Mouse (Mus musculus): ENCODE results near the gene Arid3a. TPM values are rescaled to one million over a fixed set of nuclear protein-coding genes. Genes with fewer than 3 reads are reported as not detected.

Arid3a gene
- total and polyA plus RNA-seq, 2 experiments from 2014 or later, result 3.3 to 9.5 TPM

DNA sequence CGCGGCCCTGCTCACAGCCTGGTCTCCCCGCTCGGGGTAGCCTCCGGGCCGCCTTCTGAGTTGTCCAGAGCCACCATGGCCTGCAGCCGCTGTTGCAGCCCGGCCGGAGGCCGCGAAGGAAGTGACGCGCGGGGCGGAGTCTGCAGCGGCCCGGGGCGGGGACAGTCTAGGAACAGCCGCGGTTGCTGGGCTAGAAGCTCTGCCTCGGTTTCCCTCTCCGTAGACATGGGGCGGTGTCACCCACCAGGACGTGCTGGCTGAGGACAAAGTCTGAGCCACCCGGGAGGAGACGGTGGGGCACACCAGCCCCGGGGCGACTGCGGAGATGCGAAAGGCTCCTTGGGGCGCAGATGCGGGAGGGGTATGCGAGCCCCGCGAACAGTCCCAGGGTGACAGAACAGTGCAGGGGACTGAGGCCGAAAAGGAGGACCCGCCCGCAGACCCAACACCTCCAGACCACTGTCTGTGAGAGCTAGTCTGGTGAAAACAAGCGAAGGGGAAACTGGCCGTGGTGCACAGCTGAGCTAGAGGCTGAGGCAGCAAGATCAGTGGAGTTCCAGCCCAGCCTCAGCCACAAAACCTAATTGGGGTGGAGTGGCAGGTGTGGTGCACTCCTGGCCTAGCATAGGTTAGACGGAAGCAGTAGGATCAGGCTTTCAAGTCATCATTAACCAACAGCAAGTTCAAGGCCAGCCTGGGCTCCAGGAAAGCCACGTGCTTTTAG lies 9.9 kb upstream of the Arid3a start, which contains the start of gene Kiss1r:
TSS of gene Kiss1r (plus strand) at position 164 of the 724 bp plus-strand sequence.
- DNase-seq (ENCODE audit: low spot score), result peak; percentile 80
- Histone ChIP-seq H3K36me3 (ENCODE audit: insufficient read depth, low read length) (peaks cover 6% of the 10 kb centered on the region; the same call in 1 of the 2 replicates), H3K4me2 (ENCODE audit: low read depth, low read length, poor library complexity, severe bottlenecking) (peak within 1 kb of the TSS; percentile 95), H3K4me1 (ENCODE audit: insufficient read depth, low read length) (peaks cover 18% of the 10 kb centered on the region), H3K4me3 (ENCODE audit: low read depth, low read length) (peak within 1 kb of the TSS; percentile 59), H3K9ac (replicated peaks; ENCODE audit: low read length, poor library complexity, severe bottlenecking) (peak within 1 kb of the TSS; percentile 86), H3K27ac (ENCODE audit: low read depth, low read length) (peak within 1 kb of the TSS; percentile 70), H3K27me3 (ENCODE audit: insufficient read depth, low read length) (peaks cover 33% of the 10 kb centered on the region), H3K9me3 (ENCODE audit: low read length) (no peaks in the 10 kb centered on the region)
- 2% methylated on average over 42 of the region's 42 CpGs for WGBS
- TF ChIP-seq CTCF (IDR thresholded peaks at IDR 0.05), result no peak
- peak; percentile 70 for ATAC-seq (ENCODE audit: low FRiP score)

DNA sequence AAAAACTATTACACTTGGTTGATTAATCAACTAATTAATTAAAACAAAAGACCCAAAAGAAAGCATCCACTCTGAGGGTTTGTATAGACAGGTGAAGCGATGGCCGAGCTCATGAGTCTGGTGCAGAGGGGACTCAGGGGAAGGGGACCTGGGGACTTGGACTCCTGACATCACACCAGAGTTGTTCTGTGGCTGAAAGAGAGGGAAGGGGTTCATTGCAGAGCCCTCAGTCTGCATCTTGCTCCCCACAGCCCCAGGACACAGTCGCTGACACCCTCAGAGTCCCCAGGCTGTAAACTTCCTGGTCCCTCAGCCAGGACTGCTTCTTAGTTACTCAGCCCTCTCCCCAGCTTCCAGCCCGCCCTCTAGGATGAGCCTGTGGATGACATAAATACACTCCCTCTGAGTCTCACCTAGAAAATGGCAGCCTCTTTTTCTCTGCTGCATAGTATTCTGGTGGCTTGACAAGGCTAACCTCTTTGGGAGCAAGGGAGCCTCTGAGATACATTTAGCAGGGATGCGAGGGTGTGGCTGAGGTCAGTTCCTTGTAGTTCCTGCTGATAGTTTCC lies 9.2 kb upstream of the Arid3a start:
- H3K4me3 ChIP-seq (ENCODE audit: low read depth, low read length), result peak overlapping the region; percentile 59
- peaks cover 18% of the 10 kb centered on the region for H3K4me1 ChIP-seq (ENCODE audit: insufficient read depth, low read length)
- DNase-seq (ENCODE audit: low spot score) (no peak), ATAC-seq (ENCODE audit: low FRiP score) (no peak)
- WGBS, result 63% methylated on average over 5 of the region's 5 CpGs
- H3K9ac ChIP-seq (replicated peaks; ENCODE audit: low read length, poor library complexity, severe bottlenecking), result peak overlapping the region; percentile 86; the same call in 1 of the 2 replicates
- no peak overlapping the region for H3K27ac ChIP-seq (ENCODE audit: low read depth, low read length)
- H3K27me3 ChIP-seq (ENCODE audit: insufficient read depth, low read length), result peaks cover 39% of the 10 kb centered on the region
- no peak for TF ChIP-seq CTCF (IDR thresholded peaks at IDR 0.05)
- H3K9me3 ChIP-seq (ENCODE audit: low read length), result no peaks in the 10 kb centered on the region
- no peaks in the 10 kb centered on the region for H3K36me3 ChIP-seq (ENCODE audit: insufficient read depth, low read length)
- peak overlapping the region; percentile 95 for H3K4me2 ChIP-seq (ENCODE audit: low read depth, low read length, poor library complexity, severe bottlenecking)

DNA sequence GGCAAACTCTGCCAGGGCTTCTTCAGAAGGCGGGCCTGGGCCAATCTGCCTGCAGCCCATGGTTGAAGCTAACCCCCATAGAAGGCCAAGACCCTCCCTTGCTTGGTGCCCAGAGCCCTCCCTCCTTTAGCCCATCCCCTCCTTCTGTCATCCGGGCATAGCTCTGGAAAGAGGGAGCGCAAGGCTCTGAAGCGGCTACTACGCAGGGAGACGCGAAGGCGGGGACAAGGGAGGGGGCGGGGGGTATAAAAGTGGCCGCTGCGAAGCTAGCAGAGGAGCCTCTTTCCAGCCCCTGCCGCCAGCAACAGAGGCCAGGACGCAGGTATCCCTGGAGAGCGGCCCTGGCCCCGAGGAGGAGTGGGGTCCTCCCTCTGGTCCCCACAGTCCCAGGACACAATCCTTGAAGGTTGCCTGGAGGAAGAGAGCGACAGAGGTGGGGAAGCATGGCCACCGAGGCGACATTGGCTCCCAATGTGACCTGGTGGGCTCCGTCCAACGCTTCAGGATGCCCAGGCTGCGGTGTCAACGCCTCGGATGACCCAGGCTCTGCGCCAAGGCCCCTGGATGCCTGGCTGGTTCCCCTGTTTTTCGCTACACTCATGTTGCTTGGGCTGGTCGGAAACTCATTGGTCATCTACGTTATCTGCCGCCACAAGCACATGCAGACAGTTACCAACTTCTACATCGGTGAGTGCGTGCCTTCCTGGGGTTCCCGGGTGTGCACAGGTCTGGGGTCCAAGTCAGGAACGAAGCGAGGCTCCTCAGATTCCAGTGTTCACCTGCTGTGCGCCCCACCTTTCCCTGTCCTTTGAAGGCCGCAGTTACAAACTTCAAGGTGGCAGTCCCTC lies 8.4 kb upstream of the Arid3a start:
- TF ChIP-seq CTCF (IDR thresholded peaks at IDR 0.05), result no peak
- H3K27ac ChIP-seq (ENCODE audit: low read depth, low read length), result no peak overlapping the region
- H3K4me1 ChIP-seq (ENCODE audit: insufficient read depth, low read length), result peaks cover 18% of the 10 kb centered on the region
- ATAC-seq (ENCODE audit: low FRiP score) (no peak), DNase-seq (ENCODE audit: low spot score) (no peak)
- no peaks in the 10 kb centered on the region for H3K9me3 ChIP-seq (ENCODE audit: low read length)
- no peak overlapping the region for H3K9ac ChIP-seq (replicated peaks; ENCODE audit: low read length, poor library complexity, severe bottlenecking)
- H3K27me3 ChIP-seq (ENCODE audit: insufficient read depth, low read length), result peaks cover 48% of the 10 kb centered on the region
- 6% methylated on average over 35 of the region's 35 CpGs for WGBS
- no peak overlapping the region; the same call in 1 of the 2 replicates for H3K4me2 ChIP-seq (ENCODE audit: low read depth, low read length, poor library complexity, severe bottlenecking)
- H3K4me3 ChIP-seq (ENCODE audit: low read depth, low read length), result no peak overlapping the region; the same call in 1 of the 2 replicates
- no peaks in the 10 kb centered on the region for H3K36me3 ChIP-seq (ENCODE audit: insufficient read depth, low read length)

- H3K9ac ChIP-seq (replicated peaks; ENCODE audit: low read length, poor library complexity, severe bottlenecking), result no peak overlapping the region
- 5% methylated on average over 21 of the region's 21 CpGs for WGBS
- H3K4me1 ChIP-seq (ENCODE audit: insufficient read depth, low read length), result peaks cover 17% of the 10 kb centered on the region
- no peaks in the 10 kb centered on the region for H3K9me3 ChIP-seq (ENCODE audit: low read length)
- no peaks in the 10 kb centered on the region for H3K36me3 ChIP-seq (ENCODE audit: insufficient read depth, low read length)
- no peak for TF ChIP-seq CTCF (IDR thresholded peaks at IDR 0.05)
- no peak for ATAC-seq (ENCODE audit: low FRiP score)
- peaks cover 50% of the 10 kb centered on the region for H3K27me3 ChIP-seq (ENCODE audit: insufficient read depth, low read length)
- no peak overlapping the region for H3K4me3 ChIP-seq (ENCODE audit: low read depth, low read length)
- 0 out of 2 replicates have a peak overlapping the region, but pooled peaks have one; percentile 20 for H3K4me2 ChIP-seq (ENCODE audit: low read depth, low read length, poor library complexity, severe bottlenecking)
- H3K27ac ChIP-seq (ENCODE audit: low read depth, low read length), result no peak overlapping the region
- no peak for DNase-seq (ENCODE audit: low spot score)
Observed at GRCm38 (mm10) chr10:79919251-79919849, 7.5 kb upstream of the Arid3a start.

GRCm38 (mm10) chr10:79920056-79920890 lies 6.6 kb upstream of the Arid3a start:
- ATAC-seq (ENCODE audit: low FRiP score) (peak; percentile 9; the same call in 1 of the 2 replicates), DNase-seq (ENCODE audit: low spot score) (no peak)
- Histone ChIP-seq H3K36me3 (ENCODE audit: insufficient read depth, low read length) (no peaks in the 10 kb centered on the region), H3K27ac (ENCODE audit: low read depth, low read length) (no peak overlapping the region), H3K9ac (replicated peaks; ENCODE audit: low read length, poor library complexity, severe bottlenecking) (no peak overlapping the region), H3K27me3 (ENCODE audit: insufficient read depth, low read length) (peaks cover 50% of the 10 kb centered on the region), H3K4me1 (ENCODE audit: insufficient read depth, low read length) (peaks cover 13% of the 10 kb centered on the region), H3K4me2 (ENCODE audit: low read depth, low read length, poor library complexity, severe bottlenecking) (peak overlapping the region; percentile 47), H3K4me3 (ENCODE audit: low read depth, low read length) (peak overlapping the region; percentile 37), H3K9me3 (ENCODE audit: low read length) (no peaks in the 10 kb centered on the region)
- WGBS, result 17% methylated on average over 26 of the region's 26 CpGs
- TF ChIP-seq CTCF (IDR thresholded peaks at IDR 0.05), result no peak
